Mouse (Mus musculus) thymus, postnatal 0 days (tissue): ENCODE measurements at regions not wholly inside any gene's neighbourhood (a gene's known extent, or its start where the extent isn't known, plus 50 kb on each side); places are given as distances from the start of the nearest gene placed in this dataset.

Experiments
- DNase-seq: peaks from one replicate; pipeline ENCODE4 v3.0.0-alpha.2; 2015; ENCODE audit warnings: low spot score

DNA sequence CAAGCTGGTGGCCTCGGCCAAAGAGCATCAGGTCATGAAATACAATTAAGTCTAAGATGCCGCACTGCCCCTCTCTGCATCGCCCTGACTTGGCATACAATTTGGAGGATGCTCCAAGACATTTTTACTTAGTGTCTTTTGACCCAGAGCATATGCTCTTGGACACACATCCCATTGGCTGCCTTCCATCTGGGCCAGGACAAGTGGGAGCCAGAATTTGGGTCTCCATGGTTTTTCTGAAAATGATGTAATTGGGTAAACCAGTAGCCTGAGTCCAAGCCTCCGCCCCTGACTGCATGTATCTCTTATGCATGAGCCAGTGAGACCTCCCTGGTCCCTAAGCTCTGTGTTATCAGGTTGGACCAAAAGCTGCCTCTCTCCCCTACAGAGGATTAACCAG lies 117.1 kb upstream of the Rpl38 start:
- no peak for DNase-seq

DNA sequence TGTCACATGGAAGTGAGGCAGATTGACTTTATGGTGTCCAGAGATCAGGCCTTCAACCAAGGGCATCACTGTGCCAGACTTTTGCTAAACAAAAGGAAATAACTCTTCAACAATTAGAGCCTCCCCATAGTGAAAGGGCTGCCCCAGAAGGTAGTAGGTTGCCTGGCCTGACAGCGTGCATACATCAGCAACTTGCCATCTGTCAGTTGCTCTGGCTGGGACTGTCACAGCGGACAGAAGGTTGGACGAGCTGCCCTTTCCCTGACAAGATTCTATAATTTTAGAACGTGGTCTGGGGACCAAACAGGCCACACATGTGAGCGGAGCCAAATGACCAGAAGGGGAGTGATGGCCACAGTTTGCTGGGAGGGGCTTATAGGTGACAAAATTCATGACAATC lies 119.7 kb upstream of the Rpl38 start:
- no peak for DNase-seq

DNA sequence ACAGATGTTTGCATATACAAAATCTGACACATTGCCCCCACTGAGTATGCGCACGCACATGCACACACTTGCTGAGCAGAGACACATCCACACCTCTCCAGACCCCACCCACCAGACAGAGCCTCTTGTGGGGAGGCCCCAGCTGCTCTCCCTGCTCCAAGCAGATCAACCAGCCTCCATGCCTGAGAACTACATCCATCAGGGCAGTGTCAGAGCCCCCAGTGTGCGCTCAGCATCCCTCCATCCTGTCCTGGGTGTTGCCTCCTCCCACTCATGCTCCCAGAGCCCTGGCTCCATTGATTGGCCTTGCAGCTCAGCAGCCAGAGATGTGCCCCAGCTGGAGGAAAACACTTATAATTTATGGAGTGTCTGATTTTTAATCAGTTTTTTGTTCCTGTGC lies 124.1 kb upstream of the Rpl38 start:
- DNase-seq, result no peak

DNA sequence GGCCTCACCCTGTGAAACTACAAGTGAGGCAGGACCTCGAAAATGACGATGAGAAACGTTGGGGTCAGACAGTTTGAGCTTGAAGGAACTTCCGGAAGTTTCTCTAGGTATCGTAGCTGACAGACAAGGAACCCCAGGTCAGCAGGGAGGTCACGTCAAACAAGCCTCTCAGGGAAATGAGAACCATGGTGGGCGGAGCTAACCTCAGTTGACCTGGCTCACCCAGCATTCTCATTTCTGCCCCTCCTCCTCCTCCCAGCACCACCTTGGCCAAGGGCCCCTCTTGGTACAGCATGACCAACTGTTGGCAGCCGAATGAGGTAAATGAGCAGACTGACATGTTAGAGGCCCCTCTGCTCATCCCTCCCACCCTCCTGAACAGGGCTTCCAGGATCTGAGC lies 126.2 kb upstream of the Rpl38 start:
- DNase-seq, result no peak

DNA sequence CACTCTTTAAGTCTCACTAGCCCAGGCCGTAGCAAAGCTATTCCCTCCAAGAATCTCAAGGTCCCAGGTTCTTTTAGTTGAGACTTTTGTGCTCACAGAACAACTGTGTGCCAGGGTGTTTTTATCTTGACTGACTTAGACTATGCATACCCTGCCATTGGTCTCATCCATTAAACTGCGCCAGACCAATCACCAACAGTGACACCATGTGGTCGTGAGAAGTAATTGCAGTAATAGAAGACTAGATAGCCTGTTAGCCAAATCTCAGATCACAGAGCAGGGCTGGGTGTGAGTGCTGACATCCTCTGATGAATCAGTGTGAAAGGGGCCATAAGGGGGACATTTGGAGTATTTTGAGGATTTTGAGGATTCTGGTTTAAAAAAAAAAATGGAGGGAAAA lies 127.8 kb upstream of the Rpl38 start:
- no peak for DNase-seq

DNA sequence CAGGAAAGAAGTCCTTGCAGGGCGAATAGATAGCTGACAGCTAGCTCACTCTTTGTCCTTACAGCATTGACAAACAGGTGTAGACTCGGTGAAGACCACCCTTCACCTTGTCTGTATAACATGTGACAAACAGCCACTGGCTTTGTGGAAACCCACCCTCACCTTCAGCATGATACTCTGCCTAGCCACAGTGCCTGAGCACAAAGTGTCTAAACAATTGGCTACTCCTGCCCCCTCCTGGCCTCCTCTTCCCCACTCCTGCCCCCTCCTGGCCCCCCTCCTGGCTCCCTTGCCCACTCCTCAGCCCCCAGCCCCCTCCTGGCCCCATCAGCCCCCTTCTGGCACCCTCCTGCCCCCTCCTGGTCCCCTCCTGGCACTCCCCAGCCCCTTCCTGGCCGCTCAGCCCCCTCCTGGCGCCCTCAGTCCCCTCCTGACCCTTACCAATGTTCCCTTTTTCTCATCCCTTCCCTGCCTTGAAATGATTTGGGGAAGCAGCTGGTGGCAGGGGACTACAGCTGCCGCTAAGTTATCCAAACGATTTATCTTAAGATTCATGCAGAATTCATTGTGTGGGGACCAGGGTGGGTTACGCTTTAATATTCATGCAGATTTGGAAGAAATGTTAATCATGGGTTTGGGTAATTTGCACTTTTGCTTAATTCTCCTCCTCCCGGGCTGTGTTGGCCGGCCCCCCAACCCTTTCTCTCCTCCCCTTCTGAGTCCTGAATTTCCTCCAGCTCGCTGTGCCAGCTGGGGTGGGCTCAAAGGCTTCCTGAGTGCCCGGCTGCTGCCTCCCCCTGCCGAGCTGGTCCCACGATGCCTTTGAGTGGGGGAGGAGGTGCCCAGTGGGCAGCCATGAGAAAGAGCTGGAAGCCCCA lies 131.5 kb upstream of the Rpl38 start:
- no peak for DNase-seq

DNA sequence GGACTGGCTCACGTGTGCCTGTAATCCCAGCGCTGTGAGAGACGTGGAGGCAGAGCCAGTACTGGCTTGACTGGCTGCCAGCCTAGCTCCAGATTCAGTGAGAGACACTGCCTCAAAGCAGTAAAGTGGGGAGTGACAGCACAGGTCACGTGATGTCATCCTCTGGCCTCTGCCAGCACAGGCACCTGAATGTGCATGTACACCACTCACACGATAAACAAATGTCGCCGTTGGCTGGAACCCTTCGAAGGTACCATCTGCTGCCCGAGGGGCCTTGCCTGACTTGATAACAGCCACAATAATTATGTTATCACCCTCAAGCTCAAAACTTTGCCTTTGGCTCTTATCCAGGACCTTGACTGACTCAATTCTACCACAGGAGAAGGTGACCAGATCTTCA lies 132.4 kb upstream of the Rpl38 start:
- no peak for DNase-seq

DNA sequence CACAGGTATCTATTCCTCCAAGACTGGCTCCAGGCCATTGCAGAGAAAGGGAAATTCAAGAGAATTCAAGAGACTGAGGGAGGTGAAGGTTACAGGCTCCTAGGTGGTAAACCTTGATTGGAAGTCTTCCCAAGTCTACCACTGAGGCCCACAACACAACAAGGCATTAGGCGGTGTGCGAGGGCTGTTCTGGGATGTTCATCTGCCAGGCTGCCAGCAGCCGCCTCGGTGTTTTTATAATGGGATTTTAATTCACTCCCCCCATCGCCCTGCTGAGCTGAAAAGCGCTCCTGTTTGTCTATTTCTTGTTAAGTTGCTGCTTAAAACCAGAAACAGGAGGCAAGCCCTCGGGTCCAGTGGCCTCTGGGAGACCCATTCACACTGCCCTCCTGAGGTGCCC lies 133.9 kb upstream of the Rpl38 start:
- no peak for DNase-seq

DNA sequence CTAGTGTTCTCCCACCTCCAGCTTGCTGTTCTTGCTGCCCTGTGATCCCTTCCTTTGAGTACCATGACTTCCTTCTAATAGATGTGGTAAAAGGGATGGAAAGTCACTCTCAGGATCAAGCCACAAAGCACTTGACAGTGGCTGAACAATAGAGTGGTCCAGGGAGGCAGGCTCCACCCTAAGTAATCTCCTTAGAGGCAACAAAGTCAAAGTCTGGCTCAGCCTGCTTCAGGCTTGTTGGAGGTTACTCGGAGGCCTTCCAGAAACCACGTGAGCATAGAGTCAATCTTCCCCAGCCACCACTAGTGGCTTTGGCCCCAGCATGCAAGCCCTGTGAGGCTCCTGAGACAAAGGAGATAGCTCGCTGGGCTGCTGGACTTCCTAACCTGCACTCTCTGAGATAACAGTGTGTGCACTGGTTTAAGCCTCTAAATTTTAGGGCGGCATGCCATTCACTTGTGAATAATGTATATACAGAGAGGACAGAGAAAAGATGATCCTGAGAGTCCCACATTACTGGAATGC lies 137.0 kb upstream of the Rpl38 start:
- no peak for DNase-seq

DNA sequence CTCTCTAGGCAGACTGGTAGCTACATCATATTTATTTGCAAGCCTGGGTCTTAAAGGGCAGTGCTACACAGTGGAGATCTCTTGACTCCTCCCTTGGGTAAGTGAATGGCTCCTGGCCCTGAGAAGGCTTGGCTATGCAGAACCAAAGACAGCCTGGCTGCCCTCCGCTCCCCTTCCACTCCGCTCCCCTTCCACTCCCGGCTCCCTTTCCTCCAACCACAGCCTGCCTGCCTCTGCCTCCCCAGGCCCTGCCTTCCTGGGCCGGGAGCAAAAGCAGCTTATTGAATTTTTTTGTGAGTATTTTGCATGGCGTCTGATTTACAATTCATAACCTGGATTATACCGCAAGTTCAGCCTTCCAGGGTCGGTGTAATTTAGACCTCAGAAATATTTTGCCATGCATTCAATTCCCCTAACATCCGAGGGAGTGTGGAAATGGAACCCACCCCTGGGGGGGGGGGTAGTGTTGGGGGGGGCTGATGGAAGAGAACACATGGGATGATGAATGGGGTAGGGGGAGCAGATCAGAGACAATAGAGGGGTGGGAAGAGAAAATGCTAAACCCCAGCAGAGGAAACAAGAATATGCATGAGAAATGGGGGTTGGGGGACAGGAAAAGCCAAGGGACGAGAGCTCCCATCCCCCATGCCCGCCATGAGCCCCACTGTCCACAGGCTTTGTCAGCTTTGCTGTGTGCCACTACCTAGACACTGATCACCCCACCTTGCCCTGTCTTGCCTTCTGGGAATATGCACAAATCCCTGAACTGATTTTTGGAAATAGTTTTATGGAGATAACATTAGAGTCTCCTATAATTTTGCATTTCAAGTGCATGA lies 139.2 kb upstream of the Rpl38 start:
- no peak for DNase-seq

DNA sequence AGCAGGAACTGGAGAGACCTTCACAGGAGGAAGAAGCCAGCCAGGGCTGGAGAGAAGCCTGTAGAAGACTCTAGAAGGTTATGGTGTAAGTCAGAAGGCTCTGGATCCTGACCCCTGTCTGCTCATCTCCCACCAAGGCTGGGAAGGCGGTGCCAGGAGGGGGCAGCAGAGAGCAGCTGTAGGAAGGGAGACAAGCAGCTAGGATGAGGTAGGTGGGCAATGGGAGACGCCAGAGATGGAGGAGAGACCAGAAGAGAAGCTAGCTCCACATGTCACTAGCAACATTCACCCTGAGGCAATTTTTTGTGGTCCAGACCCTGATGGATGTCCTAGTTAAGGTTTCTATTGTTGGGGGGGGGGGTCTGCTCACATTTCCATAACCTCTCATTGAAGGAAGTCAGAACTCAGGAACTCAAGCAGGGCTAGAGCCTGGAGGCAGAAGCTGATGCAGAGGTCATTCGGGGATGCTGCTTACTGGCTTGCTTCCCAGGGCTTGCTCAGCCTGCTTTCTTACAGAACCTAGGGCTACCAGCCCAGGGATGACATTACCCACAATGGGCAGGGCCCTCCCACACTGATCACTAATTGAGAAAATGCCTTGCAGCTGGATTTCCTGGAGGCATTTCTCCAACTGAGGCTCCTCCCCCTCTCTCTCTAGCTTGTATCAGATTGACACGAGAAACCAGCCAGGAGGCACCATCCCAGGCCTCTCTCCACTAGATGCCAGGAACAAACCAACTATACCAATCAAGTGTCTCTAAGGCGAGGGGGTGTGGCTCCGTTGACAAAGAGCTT lies 144.7 kb upstream of the Rpl38 start:
- peak; percentile 83 for DNase-seq

DNA sequence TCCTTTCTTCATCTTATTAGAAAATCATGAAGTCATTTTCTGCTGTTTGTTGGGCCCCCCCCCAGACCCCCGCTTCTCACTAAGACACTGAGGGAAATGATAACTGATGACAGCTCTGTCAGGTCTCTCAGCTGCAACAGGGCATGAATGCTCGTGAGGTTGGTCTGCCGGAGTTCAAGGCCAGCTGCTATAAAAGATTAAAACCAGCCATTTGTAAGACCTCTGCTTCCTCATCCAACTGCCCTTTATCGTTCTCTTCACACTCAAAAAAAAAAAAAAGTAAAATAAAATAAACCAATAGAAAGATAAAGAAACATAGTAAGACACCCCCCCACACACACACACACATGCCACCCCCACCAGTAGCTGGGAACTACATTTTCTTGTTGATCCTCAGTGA lies 153.0 kb upstream of the Rpl38 start:
- DNase-seq, result no peak

DNA sequence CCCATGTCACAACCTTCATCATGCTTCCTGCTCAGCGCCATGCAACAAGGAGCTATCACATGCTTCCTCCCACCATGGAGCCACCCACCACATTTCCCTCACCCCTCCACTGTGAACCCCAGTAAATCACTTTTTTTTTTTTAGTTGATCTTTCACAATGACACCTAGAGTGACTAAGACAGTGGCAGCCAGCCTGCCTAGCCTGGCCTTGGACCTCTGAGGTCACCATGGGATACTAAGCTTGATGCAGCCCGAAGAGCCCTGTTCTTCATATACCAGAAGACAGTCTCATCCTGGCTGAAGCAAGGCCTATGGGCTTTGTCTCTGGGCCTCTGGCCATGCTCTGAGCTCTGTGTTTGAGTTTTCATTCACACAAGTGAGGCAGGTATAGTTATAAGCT lies 154.2 kb upstream of the Rpl38 start:
- DNase-seq, result no peak

DNA sequence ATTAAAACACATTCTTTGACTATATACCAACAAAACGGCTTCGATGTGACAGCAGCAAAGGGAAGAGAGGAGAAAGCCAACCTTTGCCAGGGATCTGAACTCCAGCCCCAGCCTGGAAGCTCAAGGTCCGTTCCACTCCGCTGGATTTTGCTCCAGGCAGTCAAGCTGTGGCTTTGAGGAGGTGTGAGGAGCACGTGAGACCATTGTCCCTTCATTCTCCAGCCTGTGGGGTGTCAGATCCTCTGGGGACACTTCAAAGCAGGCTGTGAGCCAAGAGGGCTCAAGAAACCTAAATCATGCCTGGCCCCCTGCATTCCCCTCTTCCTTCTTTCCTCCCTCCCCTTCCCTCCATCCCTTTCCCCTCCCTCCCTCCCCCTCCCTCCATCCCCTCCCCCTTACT lies 154.9 kb upstream of the Rpl38 start:
- no peak for DNase-seq

DNA sequence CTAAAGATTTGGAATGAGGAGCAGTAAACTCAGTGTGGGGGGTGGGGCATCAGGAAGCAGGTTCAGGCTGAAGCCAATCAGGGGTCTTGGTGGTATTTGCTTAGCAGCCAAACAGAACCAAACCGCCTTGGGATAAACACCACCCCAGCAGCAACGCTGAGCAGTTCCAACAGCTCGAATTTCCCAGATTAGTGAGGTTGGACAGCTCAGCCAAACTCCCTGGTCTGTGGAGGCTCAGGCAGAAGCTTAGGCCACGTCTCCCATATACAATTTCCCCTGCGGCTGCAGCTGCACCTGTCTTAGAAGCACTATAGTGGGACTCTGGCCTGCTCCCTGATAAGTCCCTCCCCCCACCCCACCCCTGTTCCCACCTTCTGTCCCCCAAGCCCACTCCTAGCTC lies 156.3 kb upstream of the Rpl38 start:
- DNase-seq, result no peak

DNA sequence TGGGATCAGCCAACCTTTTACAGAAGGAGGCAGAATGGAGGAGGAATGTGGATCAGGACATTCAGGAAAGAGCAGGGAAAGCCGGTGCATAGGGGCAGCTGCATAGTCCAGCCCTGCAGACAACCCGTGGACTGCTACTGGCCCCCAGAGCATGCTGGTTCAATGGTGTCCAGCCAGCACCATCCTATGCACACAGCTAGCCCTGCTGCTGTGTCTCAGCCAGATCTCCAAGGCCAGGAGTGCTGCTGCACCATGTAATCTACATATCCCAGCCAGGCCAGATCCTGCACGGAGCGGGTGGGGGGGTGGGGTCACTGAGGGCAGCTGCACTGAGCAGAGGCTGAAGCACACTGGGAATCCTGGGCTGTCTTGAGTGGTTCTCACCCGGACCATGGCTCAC lies 165.8 kb upstream of the Rpl38 start:
- DNase-seq, result no peak

DNA sequence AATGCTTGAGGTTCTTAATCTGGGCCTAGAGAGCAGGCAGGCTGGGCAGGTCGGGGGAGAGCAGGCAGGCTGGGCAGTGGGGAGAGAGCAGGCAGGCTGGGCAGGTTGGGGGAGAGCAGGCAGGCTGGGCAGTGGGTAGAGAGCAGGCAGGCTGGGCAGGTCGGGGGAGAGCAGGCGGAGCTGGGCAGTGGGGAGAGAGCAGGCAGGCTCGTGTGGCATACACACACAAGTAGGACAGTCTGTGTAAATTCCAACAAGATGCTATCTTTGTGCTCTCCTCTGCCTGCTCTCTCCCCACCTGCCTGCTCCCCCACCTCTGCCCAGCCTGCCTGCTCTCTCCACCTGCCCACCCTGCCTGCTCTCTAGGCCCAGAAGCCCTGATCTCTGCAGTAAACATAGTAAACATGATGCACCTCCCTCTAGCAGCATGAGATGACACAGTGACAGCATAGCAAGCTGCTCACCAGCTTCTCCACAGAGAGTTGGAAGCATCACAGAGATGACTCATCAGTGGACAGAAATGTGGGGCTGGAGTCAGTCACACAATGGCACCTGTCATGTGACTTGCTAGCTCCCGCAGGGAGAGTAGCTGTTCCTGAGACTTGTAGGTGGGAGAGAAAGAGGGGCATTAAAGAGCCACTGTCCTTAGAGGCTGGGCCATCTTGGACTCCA lies 166.3 kb upstream of the Rpl38 start:
- DNase-seq, result no peak

DNA sequence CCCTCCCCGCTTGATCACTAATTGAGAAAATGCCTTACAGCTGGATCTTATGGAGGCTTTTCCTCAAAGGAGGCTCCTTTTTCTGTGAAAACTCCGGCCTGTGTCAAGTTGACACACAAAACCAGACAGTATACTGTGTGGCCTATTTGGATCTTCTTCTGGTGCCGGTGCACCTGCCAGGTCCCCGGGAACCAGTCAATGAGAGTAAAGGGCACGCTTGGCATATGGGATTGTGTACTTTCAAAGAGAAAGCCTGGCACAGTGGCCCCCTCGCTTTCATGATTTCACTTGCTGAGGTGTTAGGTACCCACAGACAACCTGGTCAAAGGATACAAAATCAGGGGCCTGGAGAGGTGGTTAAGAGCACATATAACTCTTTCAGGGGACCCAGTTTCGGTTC lies 167.9 kb upstream of the Rpl38 start:
- DNase-seq, result no peak

DNA sequence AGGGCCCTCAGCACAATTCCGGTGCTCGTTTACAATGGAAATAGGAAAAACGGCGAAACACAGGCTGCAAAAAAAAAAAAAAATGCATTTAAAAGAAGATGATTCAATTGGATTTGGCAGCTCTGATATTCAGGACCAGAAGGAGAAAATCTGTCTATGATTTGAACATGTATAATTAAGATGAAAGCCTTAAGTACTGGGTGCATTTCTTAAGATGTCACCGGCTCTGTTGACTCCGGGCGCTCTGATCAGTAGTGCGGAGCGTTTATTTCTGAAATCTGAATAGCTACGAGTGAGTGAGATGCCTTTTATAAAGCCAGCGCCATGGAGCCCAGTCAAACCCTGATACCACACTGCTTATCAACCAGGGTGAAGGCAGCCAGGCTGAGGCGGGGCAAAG lies 168.7 kb upstream of the Rpl38 start:
- no peak for DNase-seq

DNA sequence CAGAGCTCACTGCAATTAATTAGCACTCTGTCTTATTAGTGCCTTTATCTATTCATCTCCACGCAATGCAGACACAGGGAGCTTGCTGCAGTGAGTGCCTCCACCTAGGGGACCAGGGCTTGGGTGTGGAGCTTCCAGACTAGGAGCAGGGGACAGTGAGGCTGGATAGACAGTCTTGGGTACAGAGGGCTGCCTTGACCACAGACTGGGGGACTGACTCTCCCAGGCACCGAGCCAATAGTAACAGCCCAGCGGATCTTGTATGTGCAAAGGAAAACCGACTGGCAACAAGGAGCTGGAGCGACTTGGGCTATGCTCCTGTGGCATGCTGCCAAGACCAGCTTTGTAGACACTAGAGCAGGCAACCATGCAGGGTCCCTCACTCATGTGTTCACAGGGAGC lies 172.8 kb upstream of the Rpl38 start:
- DNase-seq, result no peak

DNA sequence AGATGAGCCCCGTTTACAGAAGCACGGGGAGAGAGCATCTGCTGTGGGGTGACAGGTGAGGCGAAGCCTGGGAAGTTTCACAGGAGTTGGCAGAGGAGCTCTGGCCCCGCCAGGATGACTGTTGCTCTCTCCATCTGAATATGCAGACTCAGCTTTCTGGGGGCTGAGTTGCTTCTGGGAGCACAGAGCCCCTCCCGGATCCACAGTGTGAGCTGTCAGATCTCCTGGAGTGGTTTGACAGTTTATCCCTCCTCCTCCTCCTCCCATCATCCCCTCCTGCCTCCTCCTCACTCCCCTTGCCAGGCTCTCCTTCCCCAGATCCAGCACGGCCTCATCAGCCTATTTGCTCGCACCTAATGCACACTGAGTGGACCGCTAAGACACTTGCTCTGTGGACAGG lies 181.9 kb upstream of the Rpl38 start:
- DNase-seq, result no peak
